Mouse (Mus musculus) bone marrow macrophage, adult 2 months (primary cell): Measurements from ENCODE around the gene Cage1. TPM values are rescaled to one million over a fixed set of nuclear protein-coding genes. Genes with fewer than 3 reads are reported as not detected.

Source experiments
- H3K27ac ChIP-seq: 2 replicates; pipeline ENCODE4 v1.5.1; 2012; ENCODE audit warnings: low read depth, low read length; ENCODE audit not compliant: insufficient read depth
- H3K4me1 ChIP-seq: 2 replicates; pipeline ENCODE4 v1.6.1; 2012; ENCODE audit warnings: low read length; ENCODE audit not compliant: control insufficient read depth, insufficient read depth
- H3K4me3 ChIP-seq: 2 replicates; pipeline ENCODE4 v1.5.1; 2012; ENCODE audit warnings: mild to moderate bottlenecking, low read length, moderate library complexity; ENCODE audit not compliant: insufficient read depth
- CTCF ChIP-seq: IDR thresholded peaks from 2 replicates; pipeline ENCODE4 v1.5.1; 2012; ENCODE audit warnings: low read depth, mild to moderate bottlenecking, low read length, moderate library complexity
- POLR2A ChIP-seq: IDR thresholded peaks from 2 replicates; pipeline ENCODE4 v1.6.1; 2012; ENCODE audit warnings: mild to moderate bottlenecking, low read depth, low read length, borderline replicate concordance
- polyA plus RNA-seq: library from polyadenylated mRNA; stranded (reverse); fragments of >200 nt; gene quantifications from 2 replicates; pipeline ENCODE4 v1.2.4, GENCODE M21; 2012; ENCODE audit not compliant: missing spikeins, insufficient read depth, insufficient read length

The Cage1 gene
- polyA plus RNA-seq, 1 experiment: 0.44 TPM

- peak overlapping the region; percentile 29 for H3K4me3 ChIP-seq
- H3K4me1 ChIP-seq: peaks cover 28% of the 10 kb centered on the region
- H3K27ac ChIP-seq: peak overlapping the region; percentile 91
- TF ChIP-seq POLR2A (no peak), CTCF (no peak)
These were observed 77.5 kb downstream of the Cage1 start for GRCm38 (mm10) chr13:37959239-37959907.

- peaks cover 25% of the 10 kb centered on the region for H3K4me1 ChIP-seq
- H3K27ac ChIP-seq: peak overlapping the region; percentile 91
- peak overlapping the region; percentile 29 for H3K4me3 ChIP-seq
- TF ChIP-seq CTCF (no peak), POLR2A (no peak)
These were observed 78.2 kb downstream of the Cage1 start for GRCm38 (mm10) chr13:37958498-37959238.

Other genes starting within 250 kb of the Cage1 start
- 74.3 and 89.8 TPM in 2 replicates for gene Ssr1, start 42.9 kb downstream of the Cage1 start, polyA plus RNA-seq
- gene Riok1, start 74 bp downstream of the Cage1 start, polyA plus RNA-seq: 27.1 and 29.6 TPM in 2 replicates
- 0.07 TPM in 1 of 2 replicates, not detected in the other for gene Dsp, start 114.2 kb upstream of the Cage1 start, polyA plus RNA-seq
- 34.2 and 61.6 TPM in 2 replicates for gene Snrnp48, start 167.9 kb upstream of the Cage1 start, polyA plus RNA-seq